Mouse (Mus musculus): ENCODE data around the gene Snx18. TPM values are rescaled to one million over a fixed set of nuclear protein-coding genes. Genes with fewer than 3 reads are reported as not detected.

Snx18 gene
- total RNA-seq, 4 experiments from 2014 or later, result 23.3 to 29.6 (median 26.4) TPM

- no peak for DNase-seq
Observed at GRCm38 (mm10) chr13:113615971-113616671, 2.2 kb downstream of the Snx18 start.

GRCm38 (mm10) chr13:113615546-113615941, 2.8 kb downstream of the Snx18 start:
- peak; percentile 39 for DNase-seq

GRCm38 (mm10) chr13:113614635-113615545, 3.5 kb downstream of the Snx18 start:
- DNase-seq, result peak; percentile 70

GRCm38 (mm10) chr13:113613882-113614281, 4.5 kb downstream of the Snx18 start:
- DNase-seq, result no peak

GRCm38 (mm10) chr13:113613341-113613740, 5.0 kb downstream of the Snx18 start:
- DNase-seq, result no peak

- no peak for DNase-seq
Observed at GRCm38 (mm10) chr13:113612141-113612950, 6.0 kb downstream of the Snx18 start.

- DNase-seq, result no peak
Observed at GRCm38 (mm10) chr13:113610732-113611500, 7.4 kb downstream of the Snx18 start.

- no peak for DNase-seq
Observed at GRCm38 (mm10) chr13:113609429-113609828, 8.9 kb downstream of the Snx18 start.

- DNase-seq, result no peak
Observed at GRCm38 (mm10) chr13:113607821-113608220, 10.5 kb downstream of the Snx18 start.

GRCm38 (mm10) chr13:113607371-113607770, 11.0 kb downstream of the Snx18 start:
- DNase-seq, result no peak

- DNase-seq, result no peak
Observed at GRCm38 (mm10) chr13:113606741-113607358, 11.5 kb downstream of the Snx18 start.

GRCm38 (mm10) chr13:113606131-113606530, 12.2 kb downstream of the Snx18 start:
- no peak for DNase-seq

- no peak for DNase-seq
Observed at GRCm38 (mm10) chr13:113605693-113606092, 12.7 kb downstream of the Snx18 start.

GRCm38 (mm10) chr13:113604321-113604720, 14.0 kb downstream of the Snx18 start:
- no peak for DNase-seq

- DNase-seq, result no peak
Observed at GRCm38 (mm10) chr13:113602882-113603342, 15.5 kb downstream of the Snx18 start.

- DNase-seq, result no peak
Observed at GRCm38 (mm10) chr13:113601831-113602604, 16.3 kb downstream of the Snx18 start.

GRCm38 (mm10) chr13:113600531-113601463, 17.6 kb downstream of the Snx18 start:
- DNase-seq, result no peak

- DNase-seq, result no peak
Observed at GRCm38 (mm10) chr13:113599701-113600530, 18.4 kb downstream of the Snx18 start.
